Mouse (Mus musculus) gastrocnemius, postnatal 36 days (tissue): Measurements from ENCODE around the gene Dennd4c. TPM values are rescaled to one million over a fixed set of nuclear protein-coding genes. Genes with fewer than 3 reads are reported as not detected.
"Not testable (repeated sequence)": the region's sequence is repeated elsewhere in the genome, so short reads cannot be mapped to it uniquely, and the experiment has no call there.

Experiments
- DNase-seq, 2 experiments: peaks; one replicate each; pipeline ENCODE4 v3.0.0; 2022
- intact Hi-C: fragments of 180-260 bp; cut with DNase I; formaldehyde crosslinking; loops from one replicate; pipeline ENCODE4 v1.15.1; 2025
- total RNA-seq, 2 experiments: library from RNA; stranded (reverse); gene quantifications; 2 replicates each; pipeline ENCODE4 v1.2.3; 2021

Gene Dennd4c
- total RNA-seq, 2 experiments from 2014 or later, result 22.3 to 27.1 TPM

GRCm38 (mm10) chr4:86764307-86764706 is 16.0 kb downstream of the Dennd4c start:
- DNase-seq, result no peak

GRCm38 (mm10) chr4:86777587-86777986 is 29.2 kb downstream of the Dennd4c start:
- no peak for DNase-seq
- intact Hi-C loops, result no loop called here

More at GRCm38 (mm10) chr4:86764307-86764706, 16.0 kb downstream of the Dennd4c start:
- intact Hi-C loops, result no loop called here

- intact Hi-C loops, result no loop called here
- DNase-seq, result no peak
These were observed 62.2 kb downstream of the Dennd4c start for GRCm38 (mm10) chr4:86810604-86811003.

- intact Hi-C loops, result no loop called here
- no peak for DNase-seq
These were observed 66.5 kb downstream of the Dennd4c start for GRCm38 (mm10) chr4:86814850-86815249.

- intact Hi-C loops, result no loop called here
- DNase-seq, result peak; percentile 27 to 29
These were observed 74.8 kb downstream of the Dennd4c start for GRCm38 (mm10) chr4:86823169-86823568.

GRCm38 (mm10) chr4:86825143-86825542 is 76.8 kb downstream of the Dennd4c start:
- no peak for DNase-seq
- intact Hi-C loops, result no loop called here

GRCm38 (mm10) chr4:86831896-86832295 is 83.5 kb downstream of the Dennd4c start:
- DNase-seq, result no peak
- intact Hi-C loops, result no loop called here

- not testable (repeated sequence) for DNase-seq
- intact Hi-C loops, result loop anchor here (5.0 kb wide), 1 partner anchor 49 kb away; no protein-coding TSS in a partner anchor
These were observed 92.8 kb downstream of the Dennd4c start for GRCm38 (mm10) chr4:86841141-86841540.

GRCm38 (mm10) chr4:86845384-86845783 is 97.0 kb downstream of the Dennd4c start:
- intact Hi-C loops, result no loop called here
- DNase-seq, result peak; percentile 12 to 35

GRCm38 (mm10) chr4:86847246-86847645 is 98.9 kb downstream of the Dennd4c start:
- no peak for DNase-seq
- intact Hi-C loops, result no loop called here

GRCm38 (mm10) chr4:86851331-86851730 is 103.0 kb downstream of the Dennd4c start:
- no peak for DNase-seq
- intact Hi-C loops, result no loop called here

GRCm38 (mm10) chr4:86852018-86852417 is 103.7 kb downstream of the Dennd4c start:
- intact Hi-C loops, result no loop called here
- DNase-seq, result no peak

- intact Hi-C loops, result no loop called here
- no peak for DNase-seq
These were observed 104.6 kb downstream of the Dennd4c start for GRCm38 (mm10) chr4:86852813-86853590.

GRCm38 (mm10) chr4:86856304-86857112 is 108.2 kb downstream of the Dennd4c start:
- no peak for DNase-seq
- intact Hi-C loops, result no loop called here

GRCm38 (mm10) chr4:86857113-86858069 is 109.0 kb downstream of the Dennd4c start, which contains the start of gene Rps6:
Gene Rps6, minus strand, starts transcription at chr4:86857412.
- intact Hi-C loops, result no loop called here
- DNase-seq, result peak; percentile 94 to 95

- intact Hi-C loops, result no loop called here
These were observed 109.7 kb downstream of the Dennd4c start for GRCm38 (mm10) chr4:86858070-86858440.

GRCm38 (mm10) chr4:86864087-86864486 is 115.7 kb downstream of the Dennd4c start:
- intact Hi-C loops, result no loop called here
- no peak for DNase-seq

More at GRCm38 (mm10) chr4:86858070-86858440, 109.7 kb downstream of the Dennd4c start:
- DNase-seq, result no peak

GRCm38 (mm10) chr4:86871988-86872387 is 123.6 kb downstream of the Dennd4c start:
- DNase-seq, result no peak
- intact Hi-C loops, result no loop called here

- intact Hi-C loops, result no loop called here
- no peak for DNase-seq
These were observed 124.7 kb downstream of the Dennd4c start for GRCm38 (mm10) chr4:86873072-86873471.

GRCm38 (mm10) chr4:86874146-86874847 is 125.9 kb downstream of the Dennd4c start, which contains the start of gene Acer2:
Gene Acer2, plus strand, starts transcription at chr4:86874396.
- intact Hi-C loops, result no loop called here
- DNase-seq, result peak; percentile 87 to 91
